Mouse (Mus musculus): ENCODE data around the gene Ica1.

DNA sequence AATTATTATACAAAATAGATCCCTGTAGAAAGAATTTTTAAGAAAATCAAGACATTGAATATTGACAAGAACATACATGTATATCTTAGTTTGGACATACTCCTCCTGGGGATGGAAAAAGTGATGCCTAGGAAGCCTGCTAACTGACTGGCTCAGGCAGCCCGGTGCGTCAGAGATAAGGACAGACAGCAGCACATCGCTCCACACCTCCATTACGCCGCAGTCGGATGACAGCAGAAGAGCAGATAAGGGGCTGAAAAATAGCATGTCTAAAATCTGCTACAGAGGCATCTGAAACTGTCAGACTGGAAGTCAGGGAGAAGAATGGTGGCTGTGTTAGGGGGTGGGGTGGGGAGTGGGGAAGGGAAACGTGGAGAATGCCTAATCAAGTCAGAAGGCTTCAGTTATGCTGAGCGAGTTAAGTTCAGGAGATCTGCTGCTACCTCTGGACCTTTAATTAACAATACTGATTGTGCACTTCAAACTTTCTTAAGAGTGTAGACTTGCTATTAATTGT, 22.5 kb downstream of the Ica1 start:
- TF ChIP-seq CTCF (IDR thresholded peaks at IDR 0.05; ENCODE audit: borderline replicate concordance, insufficient read depth, low read length), result no peak
- no peak for TF ChIP-seq POLR2A (IDR thresholded peaks at IDR 0.05; ENCODE audit: low read depth, low read length)
